Mouse (Mus musculus) neural tube, embryonic 12.5 days (tissue): ENCODE results near the gene Thsd7b. TPM values are rescaled to one million over a fixed set of nuclear protein-coding genes. Genes with fewer than 3 reads are reported as not detected.

Experiments used
- ATAC-seq: fragments of 200-750 bp; cut with Nextera tagmentation; 2 replicates; pipeline ENCODE4 v1.8.0; 2017; ENCODE audit warnings: low read depth, mild to moderate bottlenecking, moderate TSS enrichment, moderate library complexity; ENCODE audit not compliant: low FRiP score
- H3K27ac ChIP-seq: fragments of 300-500 bp; sonication (generic); 2 replicates; pipeline ENCODE4 v1.5.1; 2016
- H3K27me3 ChIP-seq: fragments of 300-500 bp; sonication (generic); replicated peaks from 2 replicates; pipeline ENCODE4 v1.6.1; 2016; ENCODE audit warnings: mild to moderate bottlenecking
- H3K36me3 ChIP-seq: fragments of 300-500 bp; sonication (generic); 2 replicates; pipeline ENCODE4 v1.6.1; 2016; ENCODE audit warnings: mild to moderate bottlenecking
- H3K4me1 ChIP-seq: fragments of 300-500 bp; sonication (generic); 2 replicates; pipeline ENCODE4 v1.6.1; 2016
- H3K4me2 ChIP-seq: fragments of 300-500 bp; sonication (generic); replicated peaks from 2 replicates; pipeline ENCODE4 v1.6.1; 2016; ENCODE audit warnings: mild to moderate bottlenecking
- H3K4me3 ChIP-seq: fragments of 300-500 bp; sonication (generic); 2 replicates; pipeline ENCODE4 v1.5.1; 2016
- H3K9ac ChIP-seq: fragments of 300-500 bp; sonication (generic); 2 replicates; pipeline ENCODE4 v1.6.1; 2016; ENCODE audit warnings: mild to moderate bottlenecking
- H3K9me3 ChIP-seq: fragments of 300-500 bp; sonication (generic); 2 replicates; pipeline ENCODE4 v1.6.1; 2016; ENCODE audit warnings: mild to moderate bottlenecking
- WGBS: fragments of 180-500 bp; shearing (Covaris S2); methylation state at CpG from one replicate; pipeline ENCODE4 v1.1.7; 2016; 5-methylcytosine and 5-hydroxymethylcytosine counted together
- polyA plus RNA-seq: library from polyadenylated mRNA; unstranded; fragments of >200 nt; fragmentation: Nextera tagmentation; extraction: Ambion mirVana; gene quantifications from 2 replicates; pipeline ENCODE4 v1.2.1, GENCODE M21; 2016

The Thsd7b gene
- polyA plus RNA-seq, 1 experiment from 2014 or later = 39.5 TPM

- Histone ChIP-seq H3K9ac (no peak overlapping the region), H3K4me2 (no peak overlapping the region), H3K9me3 (no peaks in the 10 kb centered on the region), H3K27me3 (no peaks in the 10 kb centered on the region), H3K4me3 (no peak overlapping the region), H3K4me1 (no peaks in the 10 kb centered on the region), H3K36me3 (no peaks in the 10 kb centered on the region), H3K27ac (no peak overlapping the region)
- ATAC-seq = no peak
Measured at GRCm38 (mm10) chr1:129798519-129798918, 525.4 kb downstream of the Thsd7b start.

DNA sequence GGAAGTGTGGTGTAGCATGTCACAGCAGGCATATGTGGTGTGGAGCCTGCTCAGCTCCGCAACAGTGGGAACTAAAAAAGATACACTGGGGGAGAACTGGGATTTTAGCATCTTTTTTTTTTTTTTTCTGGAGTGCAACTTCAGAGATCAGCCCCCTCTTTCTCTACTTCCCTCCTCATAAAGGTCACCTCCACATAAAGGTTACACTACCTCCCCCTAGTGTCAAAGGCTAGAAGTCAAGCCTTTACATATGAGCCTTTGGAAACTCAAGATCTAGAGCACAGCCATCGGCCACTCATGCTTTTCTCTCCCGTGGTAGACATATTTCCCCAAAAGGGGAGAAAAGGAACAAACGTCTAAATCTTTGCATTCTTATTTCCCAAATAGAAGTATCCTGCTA, 553.8 kb downstream of the Thsd7b start:
- WGBS = 80% methylated on average over 4 of the region's 4 CpGs
- no peak for ATAC-seq
- H3K9me3 ChIP-seq = no peaks in the 10 kb centered on the region
- H3K4me2 ChIP-seq = no peak overlapping the region
- no peaks in the 10 kb centered on the region for H3K4me1 ChIP-seq
- no peak overlapping the region for H3K9ac ChIP-seq
- no peak overlapping the region for H3K27ac ChIP-seq
- no peaks in the 10 kb centered on the region for H3K36me3 ChIP-seq
- no peaks in the 10 kb centered on the region for H3K27me3 ChIP-seq
- H3K4me3 ChIP-seq = no peak overlapping the region

DNA sequence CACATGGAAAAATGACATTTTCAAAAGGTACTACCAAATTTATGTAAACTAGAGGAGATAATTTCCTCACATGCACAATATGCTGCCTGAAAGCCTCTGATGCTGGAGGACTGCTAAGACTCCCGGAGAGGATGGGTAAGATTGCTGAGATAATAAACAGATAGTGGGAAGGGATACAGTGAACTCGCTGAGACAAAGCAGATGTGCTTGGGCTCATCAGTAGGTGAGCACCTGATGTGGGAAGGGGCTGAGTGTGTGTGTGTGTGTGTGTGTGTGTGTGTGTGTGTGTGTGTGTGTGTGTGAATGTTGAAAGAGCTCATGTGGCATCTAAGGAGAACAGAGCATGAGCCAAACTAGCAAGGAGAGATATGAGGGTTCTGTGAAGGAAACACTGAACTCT, 564.2 kb downstream of the Thsd7b start:
- Histone ChIP-seq H3K4me1 (no peaks in the 10 kb centered on the region), H3K4me2 (no peak overlapping the region), H3K4me3 (no peak overlapping the region), H3K27me3 (no peaks in the 10 kb centered on the region), H3K9me3 (no peaks in the 10 kb centered on the region), H3K27ac (no peak overlapping the region), H3K36me3 (no peaks in the 10 kb centered on the region), H3K9ac (no peak overlapping the region)
- ATAC-seq = no peak
- 56% methylated on average over 2 of the region's 2 CpGs for WGBS

GRCm38 (mm10) chr1:129837776-129838175, 564.7 kb downstream of the Thsd7b start:
- no peak overlapping the region for H3K4me2 ChIP-seq
- H3K9ac ChIP-seq = no peak overlapping the region
- no peaks in the 10 kb centered on the region for H3K9me3 ChIP-seq
- no peaks in the 10 kb centered on the region for H3K36me3 ChIP-seq
- no peak overlapping the region for H3K4me3 ChIP-seq
- no peaks in the 10 kb centered on the region for H3K27me3 ChIP-seq
- 30% methylated on average over 3 of the region's 3 CpGs for WGBS
- no peaks in the 10 kb centered on the region for H3K4me1 ChIP-seq
- ATAC-seq = no peak
- no peak overlapping the region for H3K27ac ChIP-seq

DNA sequence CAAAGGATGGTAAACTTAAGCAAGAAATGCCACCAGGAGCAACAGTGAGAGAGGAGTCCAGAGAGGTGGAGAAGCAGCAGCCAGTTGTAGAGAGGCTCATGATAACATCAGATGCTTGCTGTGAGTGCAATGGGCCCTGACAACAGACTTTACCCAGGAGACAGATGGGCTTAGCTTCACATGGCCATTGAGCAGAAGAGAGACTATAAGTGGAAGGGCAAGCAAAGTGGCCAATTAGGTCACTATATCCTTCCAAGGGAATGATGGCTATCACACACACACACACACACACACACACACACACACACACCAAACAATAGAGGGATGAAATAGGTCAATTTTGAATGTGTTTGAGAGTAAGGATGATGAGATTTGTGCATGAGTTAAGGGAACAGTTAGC, 565.4 kb downstream of the Thsd7b start:
- H3K4me1 ChIP-seq = no peaks in the 10 kb centered on the region
- no peak overlapping the region for H3K4me2 ChIP-seq
- ATAC-seq = no peak
- no peak overlapping the region for H3K27ac ChIP-seq
- no peaks in the 10 kb centered on the region for H3K27me3 ChIP-seq
- H3K9ac ChIP-seq = no peak overlapping the region
- H3K36me3 ChIP-seq = no peaks in the 10 kb centered on the region
- H3K4me3 ChIP-seq = no peak overlapping the region
- no peaks in the 10 kb centered on the region for H3K9me3 ChIP-seq

DNA sequence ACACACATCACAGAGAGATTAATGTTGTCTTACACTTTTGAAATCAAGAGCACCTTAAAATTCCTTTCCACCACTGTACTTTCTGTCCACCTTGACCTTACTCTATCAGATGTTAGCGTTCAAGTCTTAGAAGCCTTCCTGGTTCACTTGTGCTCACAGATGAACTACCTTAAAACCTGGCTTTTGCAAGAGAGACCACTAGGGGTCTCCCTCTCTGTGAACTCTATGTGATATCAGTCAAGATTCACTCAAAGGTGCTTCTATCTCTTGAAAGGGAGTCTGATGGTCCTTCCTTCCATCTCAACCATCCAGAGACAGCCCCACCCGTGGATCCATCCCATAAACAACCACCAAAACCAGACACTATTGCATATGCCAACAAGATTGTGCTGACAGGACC, 570.3 kb downstream of the Thsd7b start:
- no peak for ATAC-seq
- no peaks in the 10 kb centered on the region for H3K9me3 ChIP-seq

GRCm38 (mm10) chr1:129850007-129850564, 577.0 kb downstream of the Thsd7b start:
- Histone ChIP-seq H3K4me3 (no peak overlapping the region), H3K9ac (no peak overlapping the region), H3K4me2 (no peak overlapping the region), H3K27me3 (no peaks in the 10 kb centered on the region), H3K36me3 (no peaks in the 10 kb centered on the region), H3K27ac (no peak overlapping the region), H3K9me3 (no peaks in the 10 kb centered on the region), H3K4me1 (no peaks in the 10 kb centered on the region)
- peak; percentile 72 for ATAC-seq
- WGBS = 51% methylated on average over 5 of the region's 5 CpGs

More for the DNA sequence above, 570.3 kb downstream of the Thsd7b start:
- no peaks in the 10 kb centered on the region for H3K27me3 ChIP-seq
- no peak overlapping the region for H3K27ac ChIP-seq
- H3K4me1 ChIP-seq = no peaks in the 10 kb centered on the region
- no peak overlapping the region for H3K4me2 ChIP-seq
- no peaks in the 10 kb centered on the region for H3K36me3 ChIP-seq
- no peak overlapping the region for H3K4me3 ChIP-seq
- WGBS = 57% methylated on average over 2 of the region's 2 CpGs
- no peak overlapping the region for H3K9ac ChIP-seq

- Histone ChIP-seq H3K9me3 (no peaks in the 10 kb centered on the region), H3K9ac (no peak overlapping the region), H3K36me3 (no peaks in the 10 kb centered on the region), H3K27ac (no peak overlapping the region), H3K27me3 (no peaks in the 10 kb centered on the region), H3K4me3 (no peak overlapping the region), H3K4me2 (no peak overlapping the region), H3K4me1 (no peaks in the 10 kb centered on the region)
- ATAC-seq = no peak
- 85% methylated on average over 6 of the region's 6 CpGs for WGBS
Measured at GRCm38 (mm10) chr1:129867714-129868113, 594.6 kb downstream of the Thsd7b start.

GRCm38 (mm10) chr1:129874355-129874754, 601.3 kb downstream of the Thsd7b start:
- H3K27me3 ChIP-seq = no peaks in the 10 kb centered on the region
- H3K4me1 ChIP-seq = no peaks in the 10 kb centered on the region
- no peak for ATAC-seq
- no peak overlapping the region for H3K27ac ChIP-seq
- H3K4me3 ChIP-seq = no peak overlapping the region
- no peaks in the 10 kb centered on the region for H3K36me3 ChIP-seq
- no peak overlapping the region for H3K9ac ChIP-seq
- WGBS = 77% methylated on average over 4 of the region's 4 CpGs
- H3K9me3 ChIP-seq = no peaks in the 10 kb centered on the region
- no peak overlapping the region for H3K4me2 ChIP-seq

DNA sequence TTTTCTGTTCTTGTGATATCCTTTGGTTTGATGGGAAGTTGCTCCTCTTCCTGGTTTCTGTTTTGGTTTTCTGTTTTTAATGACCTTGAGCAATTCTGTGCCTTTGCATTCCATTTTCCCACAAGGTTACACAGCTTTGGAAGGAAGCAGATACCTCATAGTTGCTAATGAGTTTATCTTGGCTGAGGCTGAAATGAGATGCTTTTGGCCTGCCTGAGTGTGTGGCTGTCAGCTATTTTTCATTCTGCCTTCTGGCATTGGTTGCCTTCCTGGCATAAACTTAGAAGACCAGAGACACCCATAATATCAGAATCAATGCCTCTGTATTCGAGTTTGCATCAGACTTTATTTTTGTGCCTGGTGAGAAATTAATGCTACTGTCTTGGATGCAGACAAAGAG, 614.8 kb downstream of the Thsd7b start:
- Histone ChIP-seq H3K9ac (no peak overlapping the region), H3K4me3 (no peak overlapping the region), H3K27me3 (no peaks in the 10 kb centered on the region), H3K4me1 (no peaks in the 10 kb centered on the region), H3K4me2 (no peak overlapping the region), H3K27ac (no peak overlapping the region), H3K36me3 (no peaks in the 10 kb centered on the region), H3K9me3 (no peaks in the 10 kb centered on the region)
- ATAC-seq = no peak
- 90% methylated on average over 1 of the region's 1 CpGs for WGBS

- no peaks in the 10 kb centered on the region for H3K9me3 ChIP-seq
- WGBS = 86% methylated on average over 5 of the region's 5 CpGs
- no peaks in the 10 kb centered on the region for H3K4me1 ChIP-seq
- ATAC-seq = no peak
- H3K4me3 ChIP-seq = no peak overlapping the region
- H3K9ac ChIP-seq = no peak overlapping the region
- no peaks in the 10 kb centered on the region for H3K36me3 ChIP-seq
- no peaks in the 10 kb centered on the region for H3K27me3 ChIP-seq
- H3K4me2 ChIP-seq = no peak overlapping the region
- H3K27ac ChIP-seq = no peak overlapping the region
Measured at GRCm38 (mm10) chr1:129898121-129898520, 625.0 kb downstream of the Thsd7b start.

- no peak for ATAC-seq
- Histone ChIP-seq H3K4me2 (no peak overlapping the region), H3K36me3 (no peaks in the 10 kb centered on the region), H3K27me3 (no peaks in the 10 kb centered on the region), H3K9ac (no peak overlapping the region), H3K4me1 (no peaks in the 10 kb centered on the region), H3K9me3 (no peaks in the 10 kb centered on the region), H3K4me3 (no peak overlapping the region), H3K27ac (no peak overlapping the region)
- WGBS = 60% methylated on average over 4 of the region's 4 CpGs
Measured at GRCm38 (mm10) chr1:129915484-129915883, 642.4 kb downstream of the Thsd7b start.

DNA sequence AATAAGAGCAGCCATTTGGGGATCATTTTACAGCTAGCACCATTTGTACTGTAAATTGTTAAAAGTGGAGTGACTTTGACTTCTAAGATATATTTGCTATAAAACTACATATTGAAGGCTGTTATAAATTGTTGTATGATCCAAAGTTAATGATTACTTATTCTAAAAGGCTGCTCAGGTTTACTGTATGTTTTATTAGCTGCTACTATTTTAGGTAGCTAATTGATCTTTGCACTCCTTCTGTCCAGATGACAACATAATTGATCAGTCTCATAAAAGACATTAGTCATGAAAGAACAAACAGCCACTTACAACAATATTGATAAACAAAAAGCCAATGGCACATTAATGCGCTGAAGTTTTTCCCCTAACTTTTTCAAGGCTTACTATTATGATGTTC, 644.5 kb downstream of the Thsd7b start:
- no peaks in the 10 kb centered on the region for H3K4me1 ChIP-seq
- no peaks in the 10 kb centered on the region for H3K9me3 ChIP-seq
- no peak overlapping the region for H3K9ac ChIP-seq
- WGBS = 90% methylated on average over 1 of the region's 1 CpGs
- no peak overlapping the region for H3K27ac ChIP-seq
- no peaks in the 10 kb centered on the region for H3K27me3 ChIP-seq
- H3K4me3 ChIP-seq = no peak overlapping the region
- H3K4me2 ChIP-seq = no peak overlapping the region
- no peaks in the 10 kb centered on the region for H3K36me3 ChIP-seq
- no peak for ATAC-seq
